In the genomic region with DNA sequence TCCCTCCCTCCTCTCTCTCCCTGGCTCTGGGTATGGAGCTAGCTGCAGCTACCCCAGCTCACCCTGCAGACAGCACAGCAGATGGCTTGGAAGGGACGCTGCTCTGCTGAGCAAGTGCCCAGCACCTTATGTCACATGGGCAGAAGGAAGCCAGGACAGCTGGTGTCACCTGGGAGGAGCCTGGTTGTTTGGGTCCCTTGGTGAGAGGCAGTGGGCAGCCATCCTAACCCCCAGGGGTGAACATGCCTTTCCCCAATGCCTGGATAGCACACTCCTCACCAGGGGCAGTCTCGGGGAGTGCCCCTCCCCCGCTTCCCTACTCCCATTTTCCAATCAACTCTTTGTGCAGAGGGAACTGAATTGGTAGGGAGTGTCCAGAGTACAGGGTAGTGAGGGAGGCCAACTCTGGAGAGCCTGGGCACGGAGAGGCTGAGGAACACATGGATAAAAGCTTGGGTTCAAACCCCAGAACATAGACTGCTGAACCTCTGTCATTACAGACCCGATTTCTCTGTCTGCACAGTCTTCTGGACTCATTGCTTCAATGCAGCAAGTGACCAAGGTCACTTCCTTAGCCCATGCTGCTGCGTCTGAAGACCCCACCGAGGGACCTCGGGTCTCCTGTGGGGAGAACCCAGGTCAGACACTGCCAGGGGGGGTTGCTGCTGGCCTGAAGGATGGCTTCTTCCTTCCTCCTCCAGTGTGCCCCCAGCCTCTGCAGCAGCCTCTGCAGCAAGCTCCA, we compare ENCODE assay signal across 8 mouse cellular contexts. TPM values are rescaled to one million over a fixed set of nuclear protein-coding genes. Genes with fewer than 3 reads are reported as not detected.
DNase-seq lines count a peak whose midpoint lies in the region; ATAC-seq and TF ChIP-seq lines count a peak whose summit lies in the region.

No protein-coding gene starts in this region.

- H3K9me3 ChIP-seq in lung, embryonic 16.5 days (ENCODE audit: control insufficient read depth, low read length), result no peaks in the 10 kb centered on the region
- H3K9me3 ChIP-seq in kidney, embryonic 15.5 days (replicated peaks), result no peaks in the 10 kb centered on the region
- no peaks in the 10 kb centered on the region for H3K9me3 ChIP-seq in midbrain, embryonic 14.5 days (ENCODE audit: control insufficient read depth, low read length)

- peak; percentile 75; the same call in 1 of the 2 replicates for TF ChIP-seq EP300 in heart, adult 2 months (IDR thresholded peaks at IDR 0.05; ENCODE audit: insufficient read depth, low read depth, low read length)

- TF ChIP-seq CTCF in heart, adult 2 months (IDR thresholded peaks at IDR 0.05), result no peak

- peak; percentile 46; the same call in 1 of the 2 replicates for TF ChIP-seq POLR2A in heart, adult 2 months (IDR thresholded peaks at IDR 0.05; ENCODE audit: insufficient read depth, low read depth, low read length)

- intact Hi-C loops in heart, adult 2 months (cut with DNase I), result loop anchor here (2.0 kb wide), 1 partner anchor 16 kb away; no protein-coding TSS in a partner anchor

- peak; percentile 11; the same call in 1 of the 2 replicates for ATAC-seq in lung, embryonic 16.5 days (ENCODE audit: low read depth)
- peak; percentile 38 for ATAC-seq in kidney, embryonic 15.5 days (replicated peaks; ENCODE audit: low FRiP score)
- no peak for ATAC-seq in midbrain, embryonic 14.5 days (ENCODE audit: low FRiP score, low TSS enrichment)

- 21% methylated on average over 8 of the region's 8 CpGs for WGBS in lung, embryonic 16.5 days
- 34% methylated on average over 8 of the region's 8 CpGs for WGBS in heart, adult 2 months
- WGBS in kidney, embryonic 15.5 days, result 9% methylated on average over 8 of the region's 8 CpGs
- 10% methylated on average over 8 of the region's 8 CpGs for WGBS in midbrain, embryonic 14.5 days

- peaks cover 33% of the 10 kb centered on the region for H3K4me1 ChIP-seq in lung, embryonic 16.5 days (replicated peaks; ENCODE audit: control insufficient read depth, insufficient read depth, low read length)
- peaks cover 10% of the 10 kb centered on the region for H3K4me1 ChIP-seq in heart, adult 2 months (ENCODE audit: control insufficient read depth, insufficient read depth, low read length)
- H3K4me1 ChIP-seq in kidney, embryonic 15.5 days, result peaks cover 44% of the 10 kb centered on the region
- peaks cover 23% of the 10 kb centered on the region for H3K4me1 ChIP-seq in midbrain, embryonic 14.5 days (ENCODE audit: control insufficient read depth, insufficient read depth, low read length)

- peak overlapping the region; percentile 12 for H3K27ac ChIP-seq in lung, embryonic 16.5 days (ENCODE audit: low read length)
- H3K27ac ChIP-seq in heart, adult 2 months, result peak overlapping the region; percentile 67
- H3K27ac ChIP-seq in kidney, embryonic 15.5 days, result peak overlapping the region; percentile 82
- H3K27ac ChIP-seq in midbrain, embryonic 14.5 days (replicated peaks; ENCODE audit: low read depth, low read length), result no peak overlapping the region

- H3K79me2 ChIP-seq in heart, adult 2 months (replicated peaks; ENCODE audit: control insufficient read depth, insufficient read depth, low read length), result no peaks in the 10 kb centered on the region

- H3K4me3 ChIP-seq in lung, embryonic 16.5 days (ENCODE audit: low read length), result no peak overlapping the region
- H3K4me3 ChIP-seq in heart, adult 2 months, result no peak overlapping the region
- no peak overlapping the region for H3K4me3 ChIP-seq in kidney, embryonic 15.5 days (replicated peaks)
- H3K4me3 ChIP-seq in midbrain, embryonic 14.5 days (replicated peaks; ENCODE audit: low read depth, low read length), result no peak overlapping the region

- DNase-seq in lung, postnatal 10 days, result no peak
- DNase-seq in embryo, embryonic 10 days (ENCODE audit: low spot score), result peak; percentile 41
- peak; percentile 67 to 79 for DNase-seq in heart, adult 2 months
- peak; percentile 39 for DNase-seq in midbrain, embryonic 14.5 days
- no peak for DNase-seq in T-cell, adult 2 months (ENCODE audit: low spot score)
- no peak for DNase-seq in spleen, adult 12 weeks (ENCODE audit: low spot score)

- H3K36me3 ChIP-seq in lung, embryonic 16.5 days (ENCODE audit: control insufficient read depth, insufficient read depth, low read length), result peaks cover 2% of the 10 kb centered on the region; the same call in 1 of the 2 replicates
- H3K36me3 ChIP-seq in heart, adult 2 months (ENCODE audit: control insufficient read depth, insufficient read depth, low read length), result no peaks in the 10 kb centered on the region
- H3K36me3 ChIP-seq in kidney, embryonic 15.5 days, result peaks cover 5% of the 10 kb centered on the region; the same call in 1 of the 2 replicates
- H3K36me3 ChIP-seq in midbrain, embryonic 14.5 days (ENCODE audit: control insufficient read depth, insufficient read depth, low read length), result no peaks in the 10 kb centered on the region

- H3K9ac ChIP-seq in lung, embryonic 16.5 days (ENCODE audit: low read length), result no peak overlapping the region
- H3K9ac ChIP-seq in heart, adult 2 months (ENCODE audit: low read depth, low read length), result peak overlapping the region; percentile 2; the same call in 1 of the 2 replicates
- no peak overlapping the region; the same call in 1 of the 2 replicates for H3K9ac ChIP-seq in kidney, embryonic 15.5 days
- peak overlapping the region; percentile 29; the same call in 1 of the 2 replicates for H3K9ac ChIP-seq in midbrain, embryonic 14.5 days (replicated peaks; ENCODE audit: low read length)

- H3K27me3 ChIP-seq in lung, embryonic 16.5 days (ENCODE audit: control insufficient read depth, insufficient read depth, low read depth, low read length), result no peaks in the 10 kb centered on the region
- no peaks in the 10 kb centered on the region for H3K27me3 ChIP-seq in heart, adult 2 months (ENCODE audit: control insufficient read depth, insufficient read depth, low read length)
- no peaks in the 10 kb centered on the region for H3K27me3 ChIP-seq in kidney, embryonic 15.5 days
- H3K27me3 ChIP-seq in midbrain, embryonic 14.5 days (ENCODE audit: control insufficient read depth, insufficient read depth, low read length), result no peaks in the 10 kb centered on the region

- no peak overlapping the region for H3K4me2 ChIP-seq in lung, embryonic 16.5 days (ENCODE audit: low read depth, low read length)
- peak overlapping the region; percentile 17 for H3K4me2 ChIP-seq in kidney, embryonic 15.5 days
- H3K4me2 ChIP-seq in midbrain, embryonic 14.5 days (ENCODE audit: low read length), result no peak overlapping the region

RNA-seq across cellular contexts. Expression of a gene that starts 18.4 kb away (rescaled TPM):
- polyA plus RNA-seq in lung, embryonic 16.5 days (2015; fragmentation: Nextera tagmentation; extraction: Ambion mirVana), result 38.3 and 39.6 TPM in 2 replicates
- 10 to 100 TPM; 39.0 to 44.2 TPM for total RNA-seq in heart, adult 2 months (2021)
- polyA plus RNA-seq in heart, adult 2 months (2012; rRNA removed), result 27.4 and 29.5 TPM in 2 replicates
- 17.8 and 18.5 TPM in 2 replicates for polyA plus RNA-seq in kidney, embryonic 15.5 days (2015; fragmentation: Nextera tagmentation; extraction: Ambion mirVana)
- 1.5 and 1.7 TPM in 2 replicates for polyA plus RNA-seq in midbrain, embryonic 14.5 days (2014; fragmentation: Nextera tagmentation; extraction: Ambion mirVana)

RNA-seq across cellular contexts. Expression of a gene that starts 35.5 kb away (rescaled TPM):
- 14.9 and 15.1 TPM in 2 replicates for polyA plus RNA-seq in lung, embryonic 16.5 days (2015; fragmentation: Nextera tagmentation; extraction: Ambion mirVana)
- total RNA-seq in heart, adult 2 months (2021), result 10 to 100 TPM; 28.3 to 35.3 TPM
- polyA plus RNA-seq in heart, adult 2 months (2012; rRNA removed), result 32.2 and 38.7 TPM in 2 replicates
- 11.7 and 12.7 TPM in 2 replicates for polyA plus RNA-seq in kidney, embryonic 15.5 days (2015; fragmentation: Nextera tagmentation; extraction: Ambion mirVana)
- 3.3 and 4.2 TPM in 2 replicates for polyA plus RNA-seq in midbrain, embryonic 14.5 days (2014; fragmentation: Nextera tagmentation; extraction: Ambion mirVana)

Comparison
In these comparisons a context has a peak if more than half of its experiments do, and no peak if none do; other contexts are left out.
1. H3K9ac ChIP-seq: peak in heart, adult 2 months (single experiment) and midbrain, embryonic 14.5 days (single experiment); none in lung, embryonic 16.5 days (single experiment) and kidney, embryonic 15.5 days (single experiment).
2. DNase-seq: peak in embryo, embryonic 10 days (single experiment), heart, adult 2 months (2 of 2) and midbrain, embryonic 14.5 days (single experiment); none in lung, postnatal 10 days (single experiment), T-cell, adult 2 months (single experiment) and spleen, adult 12 weeks (single experiment).